Mouse (Mus musculus) adrenal gland, adult 2 months (tissue): ENCODE measurements around the gene Rgp1. TPM values are rescaled to one million over a fixed set of nuclear protein-coding genes. Genes with fewer than 3 reads are reported as not detected.

Experiments
- DNase-seq: peaks from one replicate; pipeline ENCODE4 v3.0.0; 2021
- microRNA-seq, 2 experiments: library from miRNA; unstranded; fragments of <30 nt; microRNA quantifications; one replicate each; pipeline ENCODE4 v1.2.0; 2021
- polyA plus RNA-seq: library from polyadenylated mRNA; depleted of rRNA; stranded (reverse); fragments of >200 nt; gene quantifications from 2 replicates; pipeline ENCODE4 v1.2.3, GENCODE M21; 2012; rRNA removed
- total RNA-seq, 2 experiments: library from RNA; stranded (reverse); gene quantifications; 2 replicates each; pipeline ENCODE4 v1.2.3; 2021

Gene Rgp1
- total and polyA plus RNA-seq, 3 experiments, result 47.1 to 57.4 (median 50.7) TPM

DNA sequence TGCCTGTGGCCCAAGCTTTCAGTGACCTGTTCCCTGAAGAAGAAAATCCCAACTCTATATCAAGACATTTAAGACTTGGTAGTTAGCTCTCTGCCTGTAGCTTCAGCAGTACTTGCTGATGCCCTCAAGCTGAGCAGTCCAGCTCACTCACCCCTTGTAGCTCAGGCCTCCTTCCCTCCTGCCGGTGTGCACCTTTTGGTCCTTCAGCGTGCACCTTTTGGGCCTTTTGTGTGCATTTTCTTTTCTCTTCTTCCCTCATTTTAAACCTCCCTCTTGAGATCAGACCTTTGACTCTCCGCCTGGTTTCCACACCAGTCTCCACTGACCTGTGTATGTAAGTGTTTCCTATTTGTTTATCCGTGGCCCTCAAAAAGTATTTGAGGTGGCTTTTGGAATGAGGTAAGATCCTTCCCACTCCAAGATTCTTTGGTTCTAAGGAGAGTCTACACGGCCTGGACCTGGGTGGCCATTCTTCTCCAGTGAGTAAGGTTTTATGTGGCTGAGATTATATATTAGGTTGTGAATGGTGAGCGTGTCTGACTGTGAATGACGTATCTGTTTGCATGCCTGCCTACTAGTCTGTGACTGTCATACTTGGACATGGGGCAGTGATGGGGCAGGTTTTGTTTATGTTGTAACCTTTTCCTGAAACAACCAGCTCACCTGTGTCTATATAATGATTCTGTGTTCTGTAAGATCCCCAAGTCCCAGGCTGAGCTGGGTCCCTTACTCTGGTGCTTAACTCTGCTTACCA is 56.3 kb downstream of the Rgp1 start:
- no peak for DNase-seq

DNA sequence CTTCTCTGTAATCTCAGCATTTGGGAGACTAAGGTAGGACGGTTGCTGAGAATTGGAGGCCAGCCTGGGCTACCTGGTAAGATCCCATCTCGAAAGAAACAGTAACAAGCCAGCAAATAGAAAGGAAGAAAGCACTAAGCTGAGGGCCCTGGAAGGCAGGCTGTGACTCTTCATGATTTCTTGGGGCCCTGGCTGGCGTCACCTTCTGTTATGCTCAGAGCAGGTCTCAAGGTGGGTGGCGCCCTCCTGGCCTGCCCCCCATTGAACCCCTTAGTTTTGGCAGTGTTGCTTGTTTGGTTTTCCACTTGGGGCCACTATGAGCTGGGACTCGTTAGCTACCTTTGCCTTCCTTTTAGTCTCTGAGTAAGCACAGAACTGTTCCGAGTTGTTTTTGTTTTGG is 58.2 kb downstream of the Rgp1 start:
- DNase-seq, result no peak

Small RNAs within 50 kb of the gene (microRNA-seq; reads per million reads assigned to microRNA genes)
- 0 to 3.3 reads per million in 2 experiments for gene Gm25262

Other genes with a start within 250 kb of the Rgp1 start
- 10 to 100 TPM; 38.0 to 44.3 TPM for gene Rusc2, start 196.7 kb upstream of the Rgp1 start, total RNA-seq
- gene Rusc2, start 196.7 kb upstream of the Rgp1 start, polyA plus RNA-seq, result 37.9 and 49.6 TPM in 2 replicates
- gene Fam166b, start 149.6 kb upstream of the Rgp1 start, total RNA-seq, result not detected
- gene Fam166b, start 149.6 kb upstream of the Rgp1 start, polyA plus RNA-seq, result 0.52 TPM in 1 of 2 replicates, not detected in the other
- gene Tesk1, start 136.8 kb upstream of the Rgp1 start, total RNA-seq, result 10 to 100 TPM; 60.1 to 73.3 TPM
- gene Tesk1, start 136.8 kb upstream of the Rgp1 start, polyA plus RNA-seq, result 124 and 142 TPM in 2 replicates
- gene Cd72, start 124.1 kb upstream of the Rgp1 start, total RNA-seq, result 1 to 10 TPM; 3.0 to 3.3 TPM
- gene Cd72, start 124.1 kb upstream of the Rgp1 start, polyA plus RNA-seq, result 3.3 and 3.7 TPM in 2 replicates
- not detected for gene Sit1, start 95.0 kb upstream of the Rgp1 start, total RNA-seq
- gene Sit1, start 95.0 kb upstream of the Rgp1 start, polyA plus RNA-seq, result 0.28 and 0.73 TPM in 2 replicates
- gene Ccdc107, start 85.8 kb upstream of the Rgp1 start, total RNA-seq, result 10 to 100 TPM; 54.5 to 69.2 TPM
- gene Ccdc107, start 85.8 kb upstream of the Rgp1 start, polyA plus RNA-seq, result 376 and 526 TPM in 2 replicates
- gene Arhgef39, start 79.0 kb upstream of the Rgp1 start, total RNA-seq, result 1 to 10 TPM; 1.0 to 2.1 TPM
- 4.8 and 6.6 TPM in 2 replicates for gene Arhgef39, start 79.0 kb upstream of the Rgp1 start, polyA plus RNA-seq
- gene Car9, start 71.7 kb upstream of the Rgp1 start, total RNA-seq, result under 1 TPM; 0.17 to 0.28 TPM
- gene Car9, start 71.7 kb upstream of the Rgp1 start, polyA plus RNA-seq, result 0.57 and 1.4 TPM in 2 replicates
- gene Tpm2, start 55.0 kb upstream of the Rgp1 start, total RNA-seq, result 100 to 1,000 TPM in 1 of 2 experiments, 10 to 100 TPM in 1; 43.3 to 120 TPM
- 21.1 and 34.6 TPM in 2 replicates for gene Tpm2, start 55.0 kb upstream of the Rgp1 start, polyA plus RNA-seq
- gene Creb3, start 16.4 kb upstream of the Rgp1 start, total RNA-seq, result 100 to 1,000 TPM; 123 to 178 TPM
- gene Creb3, start 16.4 kb upstream of the Rgp1 start, polyA plus RNA-seq, result 178 and 207 TPM in 2 replicates
- 100 to 1,000 TPM; 167 to 207 TPM for gene Tln1, start 16.0 kb upstream of the Rgp1 start, total RNA-seq
- 132 and 174 TPM in 2 replicates for gene Tln1, start 16.0 kb upstream of the Rgp1 start, polyA plus RNA-seq
- gene Gba2, start 158 bp downstream of the Rgp1 start, total RNA-seq, result 10 to 100 TPM in 1 of 2 experiments, 1 to 10 TPM in 1; 6.8 to 13.0 TPM
- 13.4 and 13.9 TPM in 2 replicates for gene Gba2, start 158 bp downstream of the Rgp1 start, polyA plus RNA-seq
- gene Msmp, start 5.8 kb downstream of the Rgp1 start, total RNA-seq, result 1 to 10 TPM; 1.2 to 3.0 TPM
- gene Msmp, start 5.8 kb downstream of the Rgp1 start, polyA plus RNA-seq, result 0.94 and 1.5 TPM in 2 replicates
- gene Npr2, start 53.2 kb downstream of the Rgp1 start, total RNA-seq, result 10 to 100 TPM; 23.3 to 36.1 TPM
- 34.1 and 38.0 TPM in 2 replicates for gene Npr2, start 53.2 kb downstream of the Rgp1 start, polyA plus RNA-seq
- gene Spag8, start 74.9 kb downstream of the Rgp1 start, total RNA-seq, result under 1 TPM; 0.26 to 0.45 TPM
- gene Spag8, start 74.9 kb downstream of the Rgp1 start, polyA plus RNA-seq, result 1.2 and 2.2 TPM in 2 replicates
- gene Hint2, start 77.8 kb downstream of the Rgp1 start, total RNA-seq, result 10 to 100 TPM; 48.8 to 96.9 TPM
- 78.7 and 106 TPM in 2 replicates for gene Hint2, start 77.8 kb downstream of the Rgp1 start, polyA plus RNA-seq
- 1 to 10 TPM; 4.6 to 5.0 TPM for gene Tmem8b, start 90.3 kb downstream of the Rgp1 start, total RNA-seq
- 14.7 and 17.5 TPM in 2 replicates for gene Tmem8b, start 90.3 kb downstream of the Rgp1 start, polyA plus RNA-seq
- gene Fam221b, start 90.4 kb downstream of the Rgp1 start, total RNA-seq, result under 1 TPM; 0.23 to 0.24 TPM
- not detected in 2 replicates for gene Fam221b, start 90.4 kb downstream of the Rgp1 start, polyA plus RNA-seq
- gene Olfr70, start 122.1 kb downstream of the Rgp1 start, total RNA-seq, result not detected
- not detected in 2 replicates for gene Olfr70, start 122.1 kb downstream of the Rgp1 start, polyA plus RNA-seq
- not detected for gene Olfr71, start 131.5 kb downstream of the Rgp1 start, total RNA-seq
- gene Olfr71, start 131.5 kb downstream of the Rgp1 start, polyA plus RNA-seq, result not detected in 2 replicates
- 1 to 10 TPM; 2.2 to 3.9 TPM for gene Hrct1, start 148.5 kb downstream of the Rgp1 start, total RNA-seq
- 8.1 and 14.2 TPM in 2 replicates for gene Hrct1, start 148.5 kb downstream of the Rgp1 start, polyA plus RNA-seq
- gene Spaar, start 151.3 kb downstream of the Rgp1 start, total RNA-seq, result 1 to 10 TPM; 1.5 to 2.4 TPM
- gene Spaar, start 151.3 kb downstream of the Rgp1 start, polyA plus RNA-seq, result 2.0 and 2.6 TPM in 2 replicates
- gene Olfr159, start 192.3 kb downstream of the Rgp1 start, total RNA-seq, result not detected
- not detected in 2 replicates for gene Olfr159, start 192.3 kb downstream of the Rgp1 start, polyA plus RNA-seq
- not detected for gene Olfr156, start 245.2 kb downstream of the Rgp1 start, total RNA-seq
- not detected in 2 replicates for gene Olfr156, start 245.2 kb downstream of the Rgp1 start, polyA plus RNA-seq